Mouse (Mus musculus): ENCODE measurements around the gene Gm28041. TPM values are rescaled to one million over a fixed set of nuclear protein-coding genes. Genes with fewer than 3 reads are reported as not detected.

Gene Gm28041
- polyA plus RNA-seq, 1 experiment from 2014 or later, result 0.44 TPM

GRCm38 (mm10) chr13:67360131-67360744, 15.3 kb downstream of the Gm28041 start, which contains the start of the genes Gm28044 and Zfp953:
Gene Gm28044 (minus strand): TSS chr13:67360536.
Gene Zfp953 (minus strand): TSS chr13:67360605.
- Histone ChIP-seq H3K4me2 (replicated peaks; ENCODE audit: low read depth, low read length) (peak within 1 kb of the TSS; percentile 65), H3K9me3 (ENCODE audit: low read length) (no peaks in the 10 kb centered on the region), H3K36me3 (ENCODE audit: insufficient read depth, low read length) (no peaks in the 10 kb centered on the region), H3K4me3 (ENCODE audit: low read length) (peak within 1 kb of the TSS; percentile 83), H3K27me3 (ENCODE audit: insufficient read depth, low read length) (no peaks in the 10 kb centered on the region), H3K9ac (replicated peaks; ENCODE audit: low read length) (peak within 1 kb of the TSS; percentile 79), H3K27ac (ENCODE audit: low read length) (peak within 1 kb of the TSS; percentile 66; the same call in 1 of the 2 replicates), H3K4me1 (ENCODE audit: insufficient read depth, low read length) (peaks cover 3% of the 10 kb centered on the region; the same call in 1 of the 2 replicates)
- peak; percentile 93 for ATAC-seq (ENCODE audit: low FRiP score, low TSS enrichment)
- WGBS, result under 1% methylated on average over 15 of the region's 15 CpGs

DNA sequence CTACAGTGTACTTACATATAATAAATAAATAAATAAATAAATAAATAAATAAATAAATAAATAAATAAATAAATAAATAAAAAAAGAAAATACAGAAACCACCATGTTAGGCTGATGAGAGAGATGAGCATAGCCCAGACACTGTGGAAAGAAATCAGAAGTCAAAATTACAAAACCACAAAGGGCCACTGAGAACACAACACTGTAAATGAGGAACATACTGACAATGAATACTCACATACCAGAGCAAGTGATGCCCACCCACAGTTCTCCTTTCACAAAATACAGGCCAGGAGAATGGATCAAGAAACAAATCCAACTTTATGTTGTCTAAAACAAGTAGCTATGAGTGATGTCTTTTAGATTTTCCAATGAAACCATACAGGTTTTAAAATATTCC, 23.7 kb downstream of the Gm28041 start:
- no peaks in the 10 kb centered on the region for H3K36me3 ChIP-seq (ENCODE audit: insufficient read depth, low read length)
- ATAC-seq (ENCODE audit: low FRiP score, low TSS enrichment), result no peak
- no peak overlapping the region for H3K4me2 ChIP-seq (replicated peaks; ENCODE audit: low read depth, low read length)
- no peaks in the 10 kb centered on the region for H3K9me3 ChIP-seq (ENCODE audit: low read length)
- no peaks in the 10 kb centered on the region for H3K4me1 ChIP-seq (ENCODE audit: insufficient read depth, low read length)
- H3K4me3 ChIP-seq (ENCODE audit: low read length), result no peak overlapping the region
- no peak overlapping the region for H3K9ac ChIP-seq (replicated peaks; ENCODE audit: low read length)
- H3K27ac ChIP-seq (ENCODE audit: low read length), result no peak overlapping the region
- no peaks in the 10 kb centered on the region for H3K27me3 ChIP-seq (ENCODE audit: insufficient read depth, low read length)

DNA sequence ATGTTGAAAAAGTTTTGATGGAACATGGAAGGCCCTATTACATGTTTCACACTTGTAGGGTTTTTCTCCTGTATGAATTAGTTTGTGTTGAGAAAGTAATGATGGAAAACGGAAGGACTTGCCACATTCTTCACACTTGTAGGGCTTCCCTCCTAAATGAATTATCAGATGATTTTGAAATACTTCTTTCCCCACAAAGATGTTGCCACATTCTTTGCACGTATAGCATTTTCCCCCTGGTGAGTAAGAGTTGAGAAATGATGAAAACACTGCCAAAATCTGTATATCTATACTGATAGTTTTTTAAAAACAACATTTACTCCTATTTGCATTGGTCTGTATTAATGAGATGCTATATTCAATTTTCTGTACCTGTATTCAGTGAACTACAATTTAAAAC, 32.1 kb downstream of the Gm28041 start:
- H3K27ac ChIP-seq (ENCODE audit: low read length), result no peak overlapping the region
- H3K4me1 ChIP-seq (ENCODE audit: insufficient read depth, low read length), result no peaks in the 10 kb centered on the region
- H3K9ac ChIP-seq (replicated peaks; ENCODE audit: low read length), result no peak overlapping the region
- no peak for ATAC-seq (ENCODE audit: low FRiP score, low TSS enrichment)
- no peaks in the 10 kb centered on the region for H3K9me3 ChIP-seq (ENCODE audit: low read length)
- H3K4me3 ChIP-seq (ENCODE audit: low read length), result no peak overlapping the region
- 90% methylated on average over 2 of the region's 2 CpGs for WGBS
- H3K36me3 ChIP-seq (ENCODE audit: insufficient read depth, low read length), result peaks cover 16% of the 10 kb centered on the region; the same call in 1 of the 2 replicates
- no peak overlapping the region for H3K4me2 ChIP-seq (replicated peaks; ENCODE audit: low read depth, low read length)
- H3K27me3 ChIP-seq (ENCODE audit: insufficient read depth, low read length), result no peaks in the 10 kb centered on the region

DNA sequence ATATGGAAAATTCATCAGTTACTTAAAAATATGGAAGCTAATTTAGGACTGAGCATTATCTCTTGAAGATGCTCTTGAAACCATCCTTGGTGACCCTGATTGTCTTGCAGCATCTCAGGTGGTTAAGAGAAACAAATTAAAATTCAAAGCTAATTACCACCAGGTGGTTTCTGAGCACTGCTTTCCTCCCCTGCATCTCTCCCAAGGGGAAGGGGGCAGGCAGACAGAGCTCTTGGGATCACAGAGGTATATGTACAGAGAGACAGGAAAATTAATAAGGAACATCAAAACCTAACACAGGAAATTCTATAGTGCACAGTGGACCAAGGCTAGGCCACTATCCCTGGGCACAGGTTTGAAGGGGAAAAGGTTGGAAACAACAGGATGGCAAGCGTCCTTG, 42.7 kb downstream of the Gm28041 start:
- ATAC-seq (ENCODE audit: low FRiP score, low TSS enrichment), result peak; percentile 32; the same call in 1 of the 2 replicates
- 60% methylated on average over 1 of the region's 1 CpGs for WGBS
- H3K9me3 ChIP-seq (ENCODE audit: low read length), result no peaks in the 10 kb centered on the region
- peak overlapping the region; percentile 68 for H3K4me3 ChIP-seq (ENCODE audit: low read length)
- H3K36me3 ChIP-seq (ENCODE audit: insufficient read depth, low read length), result no peaks in the 10 kb centered on the region
- H3K4me2 ChIP-seq (replicated peaks; ENCODE audit: low read depth, low read length), result peak overlapping the region; percentile 77
- peak overlapping the region; percentile 51; the same call in 1 of the 2 replicates for H3K27ac ChIP-seq (ENCODE audit: low read length)
- peaks cover 3% of the 10 kb centered on the region for H3K4me1 ChIP-seq (ENCODE audit: insufficient read depth, low read length)
- H3K27me3 ChIP-seq (ENCODE audit: insufficient read depth, low read length), result no peaks in the 10 kb centered on the region
- peak overlapping the region; percentile 71 for H3K9ac ChIP-seq (replicated peaks; ENCODE audit: low read length)

DNA sequence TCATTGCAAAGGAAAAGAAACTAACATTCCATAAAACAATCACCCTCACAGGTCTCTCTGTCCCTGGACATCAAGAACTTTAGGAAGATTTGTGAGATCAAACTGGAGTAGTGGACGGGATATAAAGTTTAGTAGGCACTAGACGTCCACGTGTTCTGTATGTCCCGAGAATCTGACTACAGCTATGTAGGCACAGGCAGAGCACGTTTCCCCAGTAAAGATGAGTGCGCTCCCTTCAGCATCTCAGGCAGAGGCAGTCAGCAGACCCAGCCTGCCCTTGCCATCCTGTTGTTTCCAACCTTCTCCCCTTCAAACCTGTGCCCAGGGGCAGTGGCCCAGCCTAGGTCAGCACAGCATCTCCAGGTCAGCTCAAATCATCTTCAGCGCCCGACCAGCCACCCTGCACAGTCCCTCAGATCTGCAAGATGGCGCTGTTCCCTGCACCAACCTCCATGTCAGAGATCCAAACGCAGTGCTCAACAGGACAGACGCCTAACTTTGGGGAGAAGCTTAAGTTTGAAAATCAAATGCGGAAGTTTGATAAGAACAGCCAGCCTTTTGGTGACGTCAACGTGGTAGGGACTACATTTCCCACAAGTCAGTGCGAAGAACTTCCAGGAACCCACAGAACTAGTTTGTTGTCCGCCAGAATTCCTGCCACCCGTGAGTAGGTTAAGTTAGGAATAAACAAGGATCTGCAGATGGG, 43.4 kb downstream of the Gm28041 start, which contains the start of gene Zfp595:
Gene Zfp595, minus strand, starts transcription at position 552 of the 706 bp plus-strand sequence.
- peak; percentile 95 for ATAC-seq (ENCODE audit: low FRiP score, low TSS enrichment)
- no peaks in the 10 kb centered on the region for H3K9me3 ChIP-seq (ENCODE audit: low read length)
- H3K36me3 ChIP-seq (ENCODE audit: insufficient read depth, low read length), result no peaks in the 10 kb centered on the region
- H3K27ac ChIP-seq (ENCODE audit: low read length), result peak within 1 kb of the TSS; percentile 51
- WGBS, result 11% methylated on average over 17 of the region's 17 CpGs
- no peaks in the 10 kb centered on the region for H3K27me3 ChIP-seq (ENCODE audit: insufficient read depth, low read length)
- H3K4me1 ChIP-seq (ENCODE audit: insufficient read depth, low read length), result peaks cover 3% of the 10 kb centered on the region
- H3K4me2 ChIP-seq (replicated peaks; ENCODE audit: low read depth, low read length), result peak within 1 kb of the TSS; percentile 77
- peak within 1 kb of the TSS; percentile 71 for H3K9ac ChIP-seq (replicated peaks; ENCODE audit: low read length)
- peak within 1 kb of the TSS; percentile 68 for H3K4me3 ChIP-seq (ENCODE audit: low read length)

DNA sequence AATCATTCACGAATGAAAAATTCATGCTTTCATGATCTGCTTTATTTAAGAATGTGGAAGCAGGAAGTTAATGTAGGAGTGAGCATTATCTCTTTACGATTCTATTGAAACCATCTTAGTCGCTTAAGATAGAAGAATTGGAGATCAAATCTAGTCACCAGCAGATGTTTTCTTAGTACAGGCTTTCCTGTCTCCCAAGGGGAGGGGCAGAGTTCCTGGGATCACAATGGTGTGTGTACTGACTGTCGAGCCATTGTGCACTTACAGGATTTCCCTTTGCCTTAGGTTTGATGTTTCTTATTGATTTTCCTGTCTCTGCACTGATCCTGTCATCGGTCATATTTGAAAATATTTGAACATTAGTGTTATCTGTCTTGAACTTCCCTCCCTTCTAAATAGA, 68.8 kb downstream of the Gm28041 start:
- no peaks in the 10 kb centered on the region for H3K36me3 ChIP-seq (ENCODE audit: insufficient read depth, low read length)
- no peak overlapping the region for H3K27ac ChIP-seq (ENCODE audit: low read length)
- peak overlapping the region; percentile 72 for H3K4me3 ChIP-seq (ENCODE audit: low read length)
- peak overlapping the region; percentile 82 for H3K9ac ChIP-seq (replicated peaks; ENCODE audit: low read length)
- no peaks in the 10 kb centered on the region; the same call in 1 of the 2 replicates for H3K4me1 ChIP-seq (ENCODE audit: insufficient read depth, low read length)
- 26% methylated on average over 5 of the region's 5 CpGs for WGBS
- H3K4me2 ChIP-seq (replicated peaks; ENCODE audit: low read depth, low read length), result peak overlapping the region; percentile 86
- no peaks in the 10 kb centered on the region for H3K27me3 ChIP-seq (ENCODE audit: insufficient read depth, low read length)
- no peaks in the 10 kb centered on the region; the same call in 1 of the 2 replicates for H3K9me3 ChIP-seq (ENCODE audit: low read length)
- ATAC-seq (ENCODE audit: low FRiP score, low TSS enrichment), result peak; percentile 69; the same call in 1 of the 2 replicates

- H3K4me2 ChIP-seq (replicated peaks; ENCODE audit: low read depth, low read length), result peak within 1 kb of the TSS; percentile 86
- no peaks in the 10 kb centered on the region for H3K27me3 ChIP-seq (ENCODE audit: insufficient read depth, low read length)
- H3K27ac ChIP-seq (ENCODE audit: low read length), result no peak within 1 kb of the TSS
- peak within 1 kb of the TSS; percentile 72 for H3K4me3 ChIP-seq (ENCODE audit: low read length)
- H3K9me3 ChIP-seq (ENCODE audit: low read length), result no peaks in the 10 kb centered on the region
- peak; percentile 99 for ATAC-seq (ENCODE audit: low FRiP score, low TSS enrichment)
- 8% methylated on average over 16 of the region's 16 CpGs for WGBS
- peak within 1 kb of the TSS; percentile 82 for H3K9ac ChIP-seq (replicated peaks; ENCODE audit: low read length)
- no peaks in the 10 kb centered on the region; the same call in 1 of the 2 replicates for H3K4me1 ChIP-seq (ENCODE audit: insufficient read depth, low read length)
- H3K36me3 ChIP-seq (ENCODE audit: insufficient read depth, low read length), result no peaks in the 10 kb centered on the region
Measured at GRCm38 (mm10) chr13:67305822-67306672, 69.5 kb downstream of the Gm28041 start, which contains the start of gene Zfp457. Gene Zfp457 (minus strand): TSS chr13:67306485.
